Mouse (Mus musculus) thymus, adult 2 months (tissue): ENCODE results near the gene Hils1.

ENCODE experiments used
- CTCF ChIP-seq: fragments of 200-500 bp; IDR thresholded peaks from 2 replicates; pipeline ENCODE4 v1.5.1; 2012; ENCODE audit warnings: mild to moderate bottlenecking, control low read depth, low read length, moderate library complexity, borderline replicate concordance; ENCODE audit not compliant: control insufficient read depth, poor library complexity, insufficient read depth; ENCODE audit errors: extremely low read depth
- POLR2A ChIP-seq: fragments of 200-500 bp; IDR thresholded peaks from 2 replicates; pipeline ENCODE4 v1.6.1; 2012; ENCODE audit warnings: mild to moderate bottlenecking, low read length, control low read depth, moderate library complexity; ENCODE audit not compliant: control insufficient read depth, poor library complexity, insufficient read depth; ENCODE audit errors: extremely low read depth

- TF ChIP-seq POLR2A (no peak), CTCF (no peak)
Measured at GRCm38 (mm10) chr11:95004136-95004936, 36.9 kb downstream of the Hils1 start.
